Mouse (Mus musculus): ENCODE results near the gene Pfdn2. TPM values are rescaled to one million over a fixed set of nuclear protein-coding genes. Genes with fewer than 3 reads are reported as not detected.

Pfdn2 gene
- polyA plus RNA-seq, 1 experiment = 73.2 TPM

- Histone ChIP-seq H3K4me1 (ENCODE audit: control insufficient read depth, insufficient read depth, insufficient read length, low read length) (no peaks in the 10 kb centered on the region; the same call in 1 of the 2 replicates), H3K4me3 (ENCODE audit: insufficient read depth, low read depth, low read length) (no peak overlapping the region), H3K27ac (replicated peaks; ENCODE audit: low read depth, low read length) (no peak overlapping the region)
Observed at GRCm38 (mm10) chr1:171342262-171343207, 2.9 kb upstream of the Pfdn2 start.

GRCm38 (mm10) chr1:171343922-171344677, 1.4 kb upstream of the Pfdn2 start:
- peaks cover 5% of the 10 kb centered on the region; the same call in 1 of the 2 replicates for H3K4me1 ChIP-seq (ENCODE audit: control insufficient read depth, insufficient read depth, insufficient read length, low read length)
- H3K4me3 ChIP-seq (ENCODE audit: insufficient read depth, low read depth, low read length) = peak overlapping the region; percentile 79; the same call in 1 of the 2 replicates
- peak overlapping the region; percentile 38; the same call in 1 of the 2 replicates for H3K27ac ChIP-seq (replicated peaks; ENCODE audit: low read depth, low read length)

- peak overlapping the region; percentile 79 for H3K4me3 ChIP-seq (ENCODE audit: insufficient read depth, low read depth, low read length)
- peak overlapping the region; percentile 24 for H3K27ac ChIP-seq (replicated peaks; ENCODE audit: low read depth, low read length)
- H3K4me1 ChIP-seq (ENCODE audit: control insufficient read depth, insufficient read depth, insufficient read length, low read length) = peaks cover 6% of the 10 kb centered on the region; the same call in 1 of the 2 replicates
Observed at GRCm38 (mm10) chr1:171344715-171345114, 755 bp upstream of the Pfdn2 start.

GRCm38 (mm10) chr1:171346095-171346450, 603 bp downstream of the Pfdn2 start:
- Histone ChIP-seq H3K4me1 (ENCODE audit: control insufficient read depth, insufficient read depth, insufficient read length, low read length) (peaks cover 6% of the 10 kb centered on the region; the same call in 1 of the 2 replicates), H3K4me3 (ENCODE audit: insufficient read depth, low read depth, low read length) (peak overlapping the region; percentile 79), H3K27ac (replicated peaks; ENCODE audit: low read depth, low read length) (peak overlapping the region; percentile 52; the same call in 1 of the 2 replicates)

GRCm38 (mm10) chr1:171348665-171349064, 3.2 kb downstream of the Pfdn2 start:
- peaks cover 6% of the 10 kb centered on the region; the same call in 1 of the 2 replicates for H3K4me1 ChIP-seq (ENCODE audit: control insufficient read depth, insufficient read depth, insufficient read length, low read length)
- no peak overlapping the region for H3K27ac ChIP-seq (replicated peaks; ENCODE audit: low read depth, low read length)
- H3K4me3 ChIP-seq (ENCODE audit: insufficient read depth, low read depth, low read length) = no peak overlapping the region

- H3K4me3 ChIP-seq (ENCODE audit: insufficient read depth, low read depth, low read length) = no peak overlapping the region
- H3K4me1 ChIP-seq (ENCODE audit: control insufficient read depth, insufficient read depth, insufficient read length, low read length) = peaks cover 6% of the 10 kb centered on the region; the same call in 1 of the 2 replicates
- no peak overlapping the region for H3K27ac ChIP-seq (replicated peaks; ENCODE audit: low read depth, low read length)
Observed at GRCm38 (mm10) chr1:171349210-171349609, 3.7 kb downstream of the Pfdn2 start.

GRCm38 (mm10) chr1:171355812-171356340, 10.4 kb downstream of the Pfdn2 start:
- no peak overlapping the region for H3K27ac ChIP-seq (replicated peaks; ENCODE audit: low read depth, low read length)
- no peak overlapping the region for H3K4me3 ChIP-seq (ENCODE audit: insufficient read depth, low read depth, low read length)
- no peaks in the 10 kb centered on the region; the same call in 1 of the 2 replicates for H3K4me1 ChIP-seq (ENCODE audit: control insufficient read depth, insufficient read depth, insufficient read length, low read length)

GRCm38 (mm10) chr1:171356814-171357213, 11.3 kb downstream of the Pfdn2 start:
- H3K4me3 ChIP-seq (ENCODE audit: insufficient read depth, low read depth, low read length) = no peak overlapping the region
- H3K4me1 ChIP-seq (ENCODE audit: control insufficient read depth, insufficient read depth, insufficient read length, low read length) = no peaks in the 10 kb centered on the region; the same call in 1 of the 2 replicates

GRCm38 (mm10) chr1:171358421-171358820, 13.0 kb downstream of the Pfdn2 start:
- Histone ChIP-seq H3K27ac (replicated peaks; ENCODE audit: low read depth, low read length) (no peak overlapping the region), H3K4me3 (ENCODE audit: insufficient read depth, low read depth, low read length) (no peak overlapping the region), H3K4me1 (ENCODE audit: control insufficient read depth, insufficient read depth, insufficient read length, low read length) (no peaks in the 10 kb centered on the region; the same call in 1 of the 2 replicates)

More at GRCm38 (mm10) chr1:171356814-171357213, 11.3 kb downstream of the Pfdn2 start:
- H3K27ac ChIP-seq (replicated peaks; ENCODE audit: low read depth, low read length) = no peak overlapping the region

GRCm38 (mm10) chr1:171360253-171360652, 14.8 kb downstream of the Pfdn2 start:
- H3K27ac ChIP-seq (replicated peaks; ENCODE audit: low read depth, low read length) = no peak overlapping the region
- no peaks in the 10 kb centered on the region; the same call in 1 of the 2 replicates for H3K4me1 ChIP-seq (ENCODE audit: control insufficient read depth, insufficient read depth, insufficient read length, low read length)
- H3K4me3 ChIP-seq (ENCODE audit: insufficient read depth, low read depth, low read length) = peak overlapping the region; percentile 55

GRCm38 (mm10) chr1:171360656-171361055, 15.2 kb downstream of the Pfdn2 start, which contains the start of gene Klhdc9:
Gene Klhdc9, minus strand, starts transcription at chr1:171360798.
- Histone ChIP-seq H3K27ac (replicated peaks; ENCODE audit: low read depth, low read length) (no peak within 1 kb of the TSS), H3K4me1 (ENCODE audit: control insufficient read depth, insufficient read depth, insufficient read length, low read length) (no peaks in the 10 kb centered on the region; the same call in 1 of the 2 replicates), H3K4me3 (ENCODE audit: insufficient read depth, low read depth, low read length) (peak within 1 kb of the TSS; percentile 55)

- Histone ChIP-seq H3K4me1 (ENCODE audit: control insufficient read depth, insufficient read depth, insufficient read length, low read length) (no peaks in the 10 kb centered on the region; the same call in 1 of the 2 replicates), H3K27ac (replicated peaks; ENCODE audit: low read depth, low read length) (no peak overlapping the region), H3K4me3 (ENCODE audit: insufficient read depth, low read depth, low read length) (peak overlapping the region; percentile 55)
Observed at GRCm38 (mm10) chr1:171361106-171362103, 15.9 kb downstream of the Pfdn2 start.

GRCm38 (mm10) chr1:171365934-171366333, 20.5 kb downstream of the Pfdn2 start:
- H3K4me1 ChIP-seq (ENCODE audit: control insufficient read depth, insufficient read depth, insufficient read length, low read length) = no peaks in the 10 kb centered on the region
- H3K4me3 ChIP-seq (ENCODE audit: insufficient read depth, low read depth, low read length) = no peak overlapping the region
- H3K27ac ChIP-seq (replicated peaks; ENCODE audit: low read depth, low read length) = no peak overlapping the region

Data from brown adipose tissue, adult 24 weeks (tissue).